9 mouse cellular contexts compared by ENCODE assay signal in the genomic region with DNA sequence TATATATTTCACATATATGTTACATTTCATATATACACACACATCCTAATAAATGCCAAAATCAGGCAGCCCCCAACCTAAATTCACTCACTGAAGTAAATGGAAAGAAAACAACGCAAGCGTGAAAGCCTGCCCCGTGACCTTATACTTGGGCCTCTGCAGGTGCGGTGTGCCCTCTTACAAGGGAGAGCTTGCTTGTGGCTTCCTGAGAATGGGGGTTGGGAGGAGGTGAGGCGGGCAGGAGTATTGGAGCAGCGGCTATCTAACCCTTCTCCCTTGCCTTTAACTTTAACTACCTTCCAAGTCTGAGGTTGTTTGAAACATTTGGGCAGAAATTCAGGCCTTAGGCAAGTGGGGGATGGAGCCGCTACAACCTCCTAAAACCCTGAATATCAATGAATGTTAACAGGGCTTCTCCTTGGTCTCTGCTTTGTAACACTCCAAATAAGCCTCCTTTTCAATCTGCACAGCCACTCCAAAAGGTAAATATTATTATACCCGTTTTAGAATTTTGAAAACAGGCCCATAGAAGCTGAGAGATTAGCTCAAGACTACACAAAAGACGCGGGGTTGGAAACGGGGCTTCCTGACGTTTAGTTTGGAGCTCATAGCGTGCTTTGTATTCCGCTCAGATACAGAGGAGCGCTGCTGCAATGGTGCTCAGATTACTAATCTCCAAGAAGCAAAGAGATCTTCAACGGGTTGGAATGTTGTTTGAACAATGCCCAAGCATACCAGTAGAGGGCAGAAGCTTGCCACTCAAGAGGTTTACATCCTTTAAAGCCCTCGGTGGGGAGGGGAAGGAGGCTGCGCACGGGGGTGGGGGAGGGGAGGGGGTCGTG. TPM values are rescaled to one million over a fixed set of nuclear protein-coding genes. Genes with fewer than 3 reads are reported as not detected.
DNase-seq lines count a peak whose midpoint lies in the region; ATAC-seq lines count a peak whose summit lies in the region.
"Had no signal": no experiment of that assay in that cellular context is flagged by ENCODE, and none has a peak within 500 bp of the region (broad histone marks: within the 10 kb centered on the region; RNA-seq: fewer than 3 reads in every experiment).

No protein-coding gene starts in this region.

- 0 out of 2 replicates have a peak overlapping the region, but pooled peaks have one; percentile 36 for H3K27ac ChIP-seq in forebrain, embryonic 15.5 days (replicated peaks)
- H3K27ac ChIP-seq in lung, embryonic 15.5 days = no peak overlapping the region
- H3K27ac ChIP-seq: limb, embryonic 12.5 days had no signal

- H3K4me2 ChIP-seq in forebrain, embryonic 15.5 days (replicated peaks) = peak overlapping the region; percentile 12; the same call in 1 of the 2 replicates
- peak overlapping the region; percentile 27; the same call in 1 of the 2 replicates for H3K4me2 ChIP-seq in lung, embryonic 15.5 days
- H3K4me2 ChIP-seq: limb, embryonic 12.5 days had no signal

- H3K4me1 ChIP-seq in forebrain, embryonic 15.5 days = peaks cover 11% of the 10 kb centered on the region; the same call in 1 of the 2 replicates
- H3K4me1 ChIP-seq in lung, embryonic 15.5 days = peaks cover 6% of the 10 kb centered on the region; the same call in 1 of the 2 replicates

- no peak overlapping the region for H3K9ac ChIP-seq in forebrain, embryonic 15.5 days (replicated peaks)
- no peak overlapping the region for H3K9ac ChIP-seq in lung, embryonic 15.5 days
- H3K9ac ChIP-seq: limb, embryonic 12.5 days had no signal

- no peaks in the 10 kb centered on the region for H3K9me3 ChIP-seq in forebrain, embryonic 15.5 days
- no peaks in the 10 kb centered on the region for H3K9me3 ChIP-seq in lung, embryonic 15.5 days
- H3K9me3 ChIP-seq: limb, embryonic 12.5 days had no signal

- WGBS in forebrain, embryonic 15.5 days = 7% methylated on average over 20 of the region's 20 CpGs
- WGBS in lung, embryonic 15.5 days = 20% methylated on average over 20 of the region's 20 CpGs

- intact Hi-C loops in heart, postnatal 36 days (cut with DNase I) = loop anchor here (1.0 to 10.0 kb wide), 4 partner anchors 120 to 407 kb away; no protein-coding TSS in a partner anchor

- H3K36me3 ChIP-seq in forebrain, embryonic 15.5 days = no peaks in the 10 kb centered on the region
- no peaks in the 10 kb centered on the region for H3K36me3 ChIP-seq in lung, embryonic 15.5 days
- H3K36me3 ChIP-seq: limb, embryonic 12.5 days had no signal

- no peak overlapping the region for H3K4me3 ChIP-seq in forebrain, embryonic 15.5 days
- no peak overlapping the region for H3K4me3 ChIP-seq in lung, embryonic 15.5 days
- H3K4me3 ChIP-seq: limb, embryonic 12.5 days had no signal

- ATAC-seq in forebrain, embryonic 15.5 days (replicated peaks) = peak; percentile 91
- ATAC-seq in lung, embryonic 15.5 days (ENCODE audit: borderline replicate concordance, extremely low read depth, low FRiP score, low TSS enrichment) = peak; percentile 64; the same call in 1 of the 2 replicates

- DNase-seq in MN1 (ENCODE audit: low spot score) = peak; percentile 55
- peak; percentile 16 for DNase-seq in c-Kit-positive CD71-positive TER-119-positive erythroid progenitor cells, embryonic 14.5 days (ENCODE audit: low spot score)
- DNase-seq in heart, postnatal 36 days = peak; percentile 58 to 64
- peak; percentile 55 to 77 for DNase-seq in kidney, postnatal 4 days
- DNase-seq in ovary, postnatal 14 days (ENCODE audit: low spot score) = peak; percentile 52
- DNase-seq in thymus, postnatal 25 days = peak; percentile 83

- no peaks in the 10 kb centered on the region for H3K27me3 ChIP-seq in forebrain, embryonic 15.5 days
- H3K27me3 ChIP-seq in lung, embryonic 15.5 days = no peaks in the 10 kb centered on the region
- H3K27me3 ChIP-seq: limb, embryonic 12.5 days had no signal

RNA-seq across cellular contexts. Expression of a gene that starts 28.3 kb away (rescaled TPM):
- 4.5 and 4.6 TPM in 2 replicates for polyA plus RNA-seq in forebrain, embryonic 15.5 days (2015; fragmentation: Nextera tagmentation; extraction: Ambion mirVana)
- 100 to 1,000 TPM; 339 to 436 TPM for total RNA-seq in heart, postnatal 36 days (2021)
- polyA plus RNA-seq in lung, embryonic 15.5 days (2015; fragmentation: Nextera tagmentation; extraction: Ambion mirVana) = 8.1 and 9.0 TPM in 2 replicates

RNA-seq across cellular contexts. Expression of a gene that starts 53.5 kb away (rescaled TPM):
- 105 and 114 TPM in 2 replicates for polyA plus RNA-seq in forebrain, embryonic 15.5 days (2015; fragmentation: Nextera tagmentation; extraction: Ambion mirVana)
- 10 to 100 TPM; 36.9 to 43.4 TPM for total RNA-seq in heart, postnatal 36 days (2021)
- 43.9 and 44.2 TPM in 2 replicates for polyA plus RNA-seq in lung, embryonic 15.5 days (2015; fragmentation: Nextera tagmentation; extraction: Ambion mirVana)

Comparison
In these comparisons a context has a peak if more than half of its experiments do, and no peak if none do; other contexts are left out.
1. DNase-seq: peak in every context shown above with its lines; median percentile 83 in thymus, postnatal 25 days; 66 in kidney, postnatal 4 days; 61 in heart, postnatal 36 days; 55 in MN1; 52 in ovary, postnatal 14 days; 16 in c-Kit-positive CD71-positive TER-119-positive erythroid progenitor cells, embryonic 14.5 days.